Mouse (Mus musculus) midbrain, embryonic 16.5 days (tissue): ENCODE measurements around the gene Vipr1. TPM values are rescaled to one million over a fixed set of nuclear protein-coding genes. Genes with fewer than 3 reads are reported as not detected.

Experiments
- ATAC-seq: fragments of 200-750 bp; cut with Nextera tagmentation; 2 replicates; pipeline ENCODE4 v1.8.0; 2017; ENCODE audit warnings: moderate TSS enrichment
- H3K27ac ChIP-seq: fragments of 300-500 bp; sonication (generic); 2 replicates; pipeline ENCODE4 v1.5.1; 2014; ENCODE audit warnings: mild to moderate bottlenecking, low read length, mixed read lengths
- H3K27me3 ChIP-seq: fragments of 300-500 bp; sonication (generic); 2 replicates; pipeline ENCODE4 v1.6.1; 2014; ENCODE audit warnings: low read depth, low read length, mixed read lengths; ENCODE audit not compliant: control insufficient read depth, insufficient read depth
- H3K36me3 ChIP-seq: fragments of 300-500 bp; sonication (generic); 2 replicates; pipeline ENCODE4 v1.6.1; 2014; ENCODE audit warnings: mild to moderate bottlenecking, low read length, moderate library complexity, mixed read lengths; ENCODE audit not compliant: control insufficient read depth, insufficient read depth
- H3K4me1 ChIP-seq: fragments of 300-500 bp; sonication (generic); 2 replicates; pipeline ENCODE4 v1.6.1; 2014; ENCODE audit warnings: mild to moderate bottlenecking, low read length, mixed read lengths; ENCODE audit not compliant: control insufficient read depth, insufficient read depth
- H3K4me2 ChIP-seq: fragments of 300-500 bp; sonication (generic); 2 replicates; pipeline ENCODE4 v1.6.1; 2014; ENCODE audit warnings: mild to moderate bottlenecking, low read length, mixed read lengths
- H3K4me3 ChIP-seq: fragments of 300-500 bp; sonication (generic); 2 replicates; pipeline ENCODE4 v1.5.1; 2014; ENCODE audit warnings: low read depth, mild to moderate bottlenecking, low read length, moderate library complexity, mixed read lengths
- H3K9ac ChIP-seq: fragments of 300-500 bp; sonication (generic); 2 replicates; pipeline ENCODE4 v1.6.1; 2014; ENCODE audit warnings: low read depth, low read length, mixed read lengths
- H3K9me3 ChIP-seq: fragments of 300-500 bp; sonication (generic); replicated peaks from 2 replicates; pipeline ENCODE4 v1.6.1; 2014; ENCODE audit warnings: mild to moderate bottlenecking, low read length, mixed read lengths; ENCODE audit not compliant: control insufficient read depth, poor library complexity, severe bottlenecking
- WGBS: fragments of 180-500 bp; shearing (Covaris S2); extraction: QIAGEN DNeasy Blood & Tissue Kit; methylation state at CpG from one replicate; pipeline ENCODE4 v1.1.7; 2014; 5-methylcytosine and 5-hydroxymethylcytosine counted together
- polyA plus RNA-seq: library from polyadenylated mRNA; unstranded; fragments of >200 nt; fragmentation: Nextera tagmentation; extraction: Ambion mirVana; gene quantifications from 2 replicates; pipeline ENCODE4 v1.2.1, GENCODE M21; 2015

Vipr1 gene
- polyA plus RNA-seq, 1 experiment from 2014 or later = 0.15 TPM

DNA sequence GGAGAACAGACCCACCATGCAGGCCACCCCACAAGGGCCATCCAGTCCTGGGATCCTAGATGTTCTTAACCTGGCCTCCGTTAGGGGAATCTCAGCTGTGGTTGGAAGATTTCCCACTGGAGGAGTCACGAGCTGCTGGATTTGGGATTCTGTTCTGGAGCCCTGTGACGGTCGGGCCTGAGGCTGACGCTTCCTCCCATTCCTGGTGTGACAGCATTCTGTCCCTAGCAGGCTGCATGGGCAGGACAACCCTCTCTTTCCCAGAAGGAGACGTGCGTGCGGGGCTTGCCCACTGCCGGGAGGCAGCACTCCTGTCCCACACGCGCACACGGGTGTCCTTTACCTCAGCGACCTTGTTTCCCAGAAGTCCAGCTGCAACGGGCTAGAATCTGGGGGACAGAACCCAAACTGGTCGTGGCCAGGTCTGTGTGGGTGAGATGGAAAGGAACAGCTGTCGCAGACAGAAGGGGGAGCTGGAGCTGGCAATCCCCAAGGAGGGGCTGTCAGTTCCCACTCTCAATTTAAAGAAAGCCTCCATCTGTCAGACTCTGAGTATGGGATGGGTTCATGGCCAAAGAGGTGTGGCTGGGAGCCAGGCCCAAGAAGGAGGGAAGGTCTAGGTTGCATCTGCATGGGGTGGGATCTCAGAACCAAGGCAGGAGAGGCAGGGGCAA lies 24.6 kb downstream of the Vipr1 start:
- H3K4me1 ChIP-seq = peaks cover 6% of the 10 kb centered on the region
- no peaks in the 10 kb centered on the region for H3K9me3 ChIP-seq
- no peak for ATAC-seq
- no peak overlapping the region for H3K27ac ChIP-seq
- WGBS = 70% methylated on average over 16 of the region's 16 CpGs
- no peaks in the 10 kb centered on the region for H3K36me3 ChIP-seq
- H3K4me3 ChIP-seq = no peak overlapping the region
- H3K27me3 ChIP-seq = peaks cover 3% of the 10 kb centered on the region
- no peak overlapping the region for H3K9ac ChIP-seq
- H3K4me2 ChIP-seq = no peak overlapping the region

DNA sequence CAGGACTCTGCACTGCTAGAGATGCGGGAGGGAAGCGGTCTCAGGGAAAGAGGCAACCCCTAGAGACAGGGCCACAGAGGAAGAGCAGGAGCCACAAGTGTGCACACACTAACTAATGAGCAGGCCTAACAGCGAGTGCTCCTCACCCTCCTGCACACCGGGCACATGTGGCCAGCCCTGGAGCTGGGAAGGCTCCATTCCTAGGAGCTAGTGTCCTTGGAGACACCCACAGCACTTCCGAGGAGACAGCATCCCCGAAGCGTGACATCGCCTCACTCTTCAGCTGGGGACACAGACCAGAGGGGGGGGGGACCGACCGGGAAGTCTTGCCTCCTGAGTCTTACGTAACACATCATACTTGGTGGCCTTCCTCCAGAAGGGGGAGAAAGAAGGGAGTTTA lies 25.3 kb downstream of the Vipr1 start:
- Histone ChIP-seq H3K4me2 (no peak overlapping the region), H3K27me3 (peaks cover 3% of the 10 kb centered on the region), H3K4me1 (peaks cover 6% of the 10 kb centered on the region), H3K4me3 (no peak overlapping the region), H3K9ac (no peak overlapping the region), H3K27ac (no peak overlapping the region), H3K36me3 (no peaks in the 10 kb centered on the region), H3K9me3 (no peaks in the 10 kb centered on the region)
- no peak for ATAC-seq
- WGBS = 60% methylated on average over 11 of the region's 11 CpGs

DNA sequence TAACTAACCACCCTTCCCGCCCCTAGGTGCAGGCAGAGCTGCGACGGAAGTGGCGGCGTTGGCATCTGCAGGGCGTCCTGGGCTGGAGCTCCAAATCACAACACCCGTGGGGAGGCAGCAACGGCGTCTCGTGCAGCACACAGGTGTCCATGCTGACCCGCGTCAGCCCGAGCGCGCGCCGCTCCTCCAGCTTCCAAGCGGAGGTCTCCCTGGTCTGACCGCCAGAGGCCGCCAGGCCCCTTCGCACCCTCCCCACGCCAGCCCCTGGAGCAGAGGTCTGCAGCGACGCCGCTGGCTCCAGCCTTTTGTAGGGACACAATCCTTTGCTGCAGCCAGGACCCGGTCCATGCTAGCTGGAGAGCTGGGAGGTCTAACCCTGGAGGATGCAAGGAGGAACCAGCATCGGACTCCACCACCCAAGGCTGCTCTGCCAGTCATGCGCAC lies 26.9 kb downstream of the Vipr1 start:
- no peaks in the 10 kb centered on the region for H3K36me3 ChIP-seq
- WGBS = under 1% methylated on average over 28 of the region's 28 CpGs
- H3K4me2 ChIP-seq = peak overlapping the region; percentile 84
- H3K4me1 ChIP-seq = peaks cover 6% of the 10 kb centered on the region
- H3K9me3 ChIP-seq = no peaks in the 10 kb centered on the region
- H3K4me3 ChIP-seq = peak overlapping the region; percentile 47
- H3K9ac ChIP-seq = peak overlapping the region; percentile 68
- H3K27ac ChIP-seq = no peak overlapping the region
- peaks cover 3% of the 10 kb centered on the region for H3K27me3 ChIP-seq
- peak; percentile 72 for ATAC-seq

DNA sequence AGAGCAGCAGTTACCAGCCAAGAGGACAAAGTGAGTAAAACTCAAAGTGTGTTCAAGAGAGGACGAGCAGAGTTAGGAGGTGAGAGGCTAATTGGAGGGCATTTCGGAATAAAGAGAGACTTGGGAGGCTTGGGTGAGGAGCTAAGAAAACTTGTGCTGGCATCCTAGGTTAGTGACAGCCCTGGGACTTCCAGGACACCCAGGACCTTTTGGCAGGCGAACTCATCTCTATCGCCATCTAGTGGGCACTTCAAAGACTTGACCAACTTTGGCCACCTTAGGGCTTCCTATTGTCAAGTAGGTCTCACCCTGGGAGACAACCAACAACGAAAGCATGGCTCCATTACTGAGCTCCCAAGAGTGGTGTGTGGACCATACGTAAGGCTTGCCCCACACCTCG lies 28.8 kb downstream of the Vipr1 start:
- Histone ChIP-seq H3K4me3 (no peak overlapping the region), H3K27me3 (peaks cover 3% of the 10 kb centered on the region), H3K9me3 (no peaks in the 10 kb centered on the region), H3K4me2 (no peak overlapping the region), H3K27ac (no peak overlapping the region), H3K4me1 (peaks cover 6% of the 10 kb centered on the region), H3K9ac (no peak overlapping the region), H3K36me3 (no peaks in the 10 kb centered on the region)
- no peak; the same call in 1 of the 2 replicates for ATAC-seq
- 18% methylated on average over 7 of the region's 7 CpGs for WGBS

DNA sequence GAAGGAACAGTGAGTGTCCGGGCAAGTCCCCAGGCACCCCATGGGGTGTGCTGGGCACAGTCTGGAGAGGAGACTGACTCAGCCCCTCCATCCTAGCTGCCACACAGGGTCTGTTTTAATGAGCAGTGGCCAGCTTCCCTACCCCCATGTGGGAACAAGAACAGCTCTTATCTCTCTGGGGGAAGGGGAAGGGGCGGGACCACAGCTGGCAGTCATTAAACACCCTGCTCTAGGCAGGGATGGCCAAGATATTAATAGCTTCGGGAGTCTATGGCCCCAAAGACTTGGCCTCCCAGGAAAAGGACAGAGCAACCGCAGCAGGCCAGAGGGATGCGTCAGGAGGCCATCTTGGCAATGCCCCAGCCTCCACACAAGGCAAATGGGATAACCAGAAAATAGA lies 29.8 kb downstream of the Vipr1 start:
- ATAC-seq = no peak
- no peaks in the 10 kb centered on the region for H3K36me3 ChIP-seq
- H3K4me1 ChIP-seq = peaks cover 6% of the 10 kb centered on the region
- H3K27ac ChIP-seq = no peak overlapping the region
- H3K9me3 ChIP-seq = no peaks in the 10 kb centered on the region
- H3K4me2 ChIP-seq = no peak overlapping the region
- H3K9ac ChIP-seq = no peak overlapping the region
- H3K27me3 ChIP-seq = peaks cover 3% of the 10 kb centered on the region
- no peak overlapping the region for H3K4me3 ChIP-seq
- WGBS = 77% methylated on average over 5 of the region's 5 CpGs

DNA sequence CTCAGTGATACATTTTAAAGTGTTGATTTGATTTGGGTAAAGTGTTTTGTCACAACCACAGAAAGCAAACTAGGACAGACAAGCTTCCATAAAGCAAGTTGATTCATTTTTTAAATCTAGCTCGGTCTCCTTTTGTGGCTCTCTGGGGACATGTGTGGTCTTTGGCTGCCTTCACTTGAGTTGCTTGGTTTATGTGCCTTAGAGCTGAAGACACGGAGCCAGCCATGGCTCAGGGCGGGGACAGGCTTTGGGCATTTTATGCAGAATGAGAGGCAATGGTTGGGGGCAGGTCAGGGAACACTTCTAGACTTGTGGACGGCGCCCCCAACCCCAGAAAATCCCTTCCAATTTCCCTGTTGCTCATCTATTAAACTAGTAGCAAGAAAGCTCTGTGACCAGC lies 31.2 kb downstream of the Vipr1 start:
- H3K27me3 ChIP-seq = no peaks in the 10 kb centered on the region; the same call in 1 of the 2 replicates
- H3K9me3 ChIP-seq = no peaks in the 10 kb centered on the region
- H3K4me3 ChIP-seq = no peak overlapping the region
- H3K4me1 ChIP-seq = peaks cover 6% of the 10 kb centered on the region
- H3K36me3 ChIP-seq = no peaks in the 10 kb centered on the region
- no peak overlapping the region for H3K4me2 ChIP-seq
- H3K9ac ChIP-seq = no peak overlapping the region
- no peak for ATAC-seq
- 84% methylated on average over 5 of the region's 5 CpGs for WGBS
- H3K27ac ChIP-seq = no peak overlapping the region

DNA sequence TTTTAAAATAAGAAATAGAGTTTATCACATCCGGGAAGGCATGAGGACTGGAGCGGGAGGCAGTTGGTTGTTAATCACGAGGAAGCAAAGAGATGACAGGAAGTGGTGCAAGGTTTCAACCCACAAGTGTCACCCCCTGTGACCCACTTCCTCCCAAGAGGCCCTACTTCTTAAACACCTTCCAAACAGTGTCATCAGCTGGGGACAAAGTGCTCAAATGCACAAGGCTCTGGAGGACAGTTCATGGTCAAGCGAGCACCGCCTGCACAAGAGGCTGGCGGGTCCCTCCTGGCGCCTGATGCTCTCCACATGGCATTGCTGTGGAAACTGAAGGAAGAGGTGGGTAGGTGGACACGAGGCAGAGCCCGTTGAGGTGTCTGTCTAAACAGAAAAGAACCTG lies 32.5 kb downstream of the Vipr1 start:
- no peak for ATAC-seq
- no peaks in the 10 kb centered on the region; the same call in 1 of the 2 replicates for H3K27me3 ChIP-seq
- WGBS = 93% methylated on average over 9 of the region's 9 CpGs
- no peak overlapping the region for H3K9ac ChIP-seq
- H3K27ac ChIP-seq = no peak overlapping the region
- no peak overlapping the region for H3K4me3 ChIP-seq
- H3K4me1 ChIP-seq = peaks cover under 1% of the 10 kb centered on the region; the same call in 1 of the 2 replicates
- H3K9me3 ChIP-seq = no peaks in the 10 kb centered on the region
- H3K36me3 ChIP-seq = no peaks in the 10 kb centered on the region
- H3K4me2 ChIP-seq = no peak overlapping the region

DNA sequence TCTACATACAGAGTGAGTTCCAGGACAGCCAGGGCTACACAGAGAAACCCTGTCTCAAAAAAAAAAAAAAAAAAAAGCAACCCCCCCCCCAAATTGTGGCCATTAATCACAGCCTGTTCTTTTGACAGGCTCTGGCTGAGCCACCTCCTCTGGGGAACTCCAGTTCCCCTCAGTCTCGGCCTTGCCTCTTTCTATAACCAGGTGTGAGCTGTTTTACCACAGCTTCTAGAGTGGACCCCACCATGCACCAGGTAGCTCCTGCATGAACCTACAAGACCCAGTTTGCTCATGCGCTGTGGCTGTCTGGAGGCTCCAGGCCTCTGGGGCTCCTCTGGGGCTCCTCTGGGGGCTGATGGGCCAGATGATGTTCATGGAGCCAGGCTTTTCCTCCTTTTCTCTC lies 33.0 kb downstream of the Vipr1 start:
- no peak overlapping the region for H3K9ac ChIP-seq
- 96% methylated on average over 2 of the region's 2 CpGs for WGBS
- no peak for ATAC-seq

DNA sequence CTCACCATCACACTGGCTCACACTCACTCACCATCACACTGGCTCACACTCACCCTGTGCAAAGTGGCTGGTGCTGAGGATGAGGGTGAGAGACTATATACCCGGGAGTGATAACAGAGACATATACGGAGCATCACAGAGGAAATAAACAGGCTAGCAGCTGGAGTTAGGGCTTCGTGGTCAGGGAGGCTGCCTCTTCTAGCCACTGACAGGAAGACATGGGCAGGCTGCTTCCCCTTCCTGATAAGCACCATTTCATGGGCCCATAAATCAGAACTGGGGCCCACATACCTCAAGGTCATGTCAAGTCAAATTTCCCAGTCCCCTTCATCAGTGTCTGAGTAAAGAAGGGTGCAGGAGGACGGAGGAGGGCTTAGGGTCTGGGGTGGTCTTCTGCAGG lies 34.6 kb downstream of the Vipr1 start:
- Histone ChIP-seq H3K36me3 (no peaks in the 10 kb centered on the region; the same call in 1 of the 2 replicates), H3K4me3 (no peak overlapping the region), H3K9ac (no peak overlapping the region), H3K4me2 (no peak overlapping the region), H3K4me1 (no peaks in the 10 kb centered on the region; the same call in 1 of the 2 replicates), H3K9me3 (no peaks in the 10 kb centered on the region), H3K27ac (no peak overlapping the region), H3K27me3 (no peaks in the 10 kb centered on the region)
- 78% methylated on average over 4 of the region's 4 CpGs for WGBS
- ATAC-seq = no peak

More for the DNA sequence above, 33.0 kb downstream of the Vipr1 start:
- Histone ChIP-seq H3K27ac (no peak overlapping the region), H3K36me3 (no peaks in the 10 kb centered on the region), H3K9me3 (no peaks in the 10 kb centered on the region), H3K4me2 (no peak overlapping the region), H3K4me3 (no peak overlapping the region), H3K27me3 (no peaks in the 10 kb centered on the region), H3K4me1 (no peaks in the 10 kb centered on the region; the same call in 1 of the 2 replicates)
